Mouse (Mus musculus): ENCODE measurements around the gene Gm6899. TPM values are rescaled to one million over a fixed set of nuclear protein-coding genes. Genes with fewer than 3 reads are reported as not detected.

Gene Gm6899
- not detected in 2 replicates for polyA plus RNA-seq (2014; fragmentation: Nextera tagmentation; extraction: Ambion mirVana)

DNA sequence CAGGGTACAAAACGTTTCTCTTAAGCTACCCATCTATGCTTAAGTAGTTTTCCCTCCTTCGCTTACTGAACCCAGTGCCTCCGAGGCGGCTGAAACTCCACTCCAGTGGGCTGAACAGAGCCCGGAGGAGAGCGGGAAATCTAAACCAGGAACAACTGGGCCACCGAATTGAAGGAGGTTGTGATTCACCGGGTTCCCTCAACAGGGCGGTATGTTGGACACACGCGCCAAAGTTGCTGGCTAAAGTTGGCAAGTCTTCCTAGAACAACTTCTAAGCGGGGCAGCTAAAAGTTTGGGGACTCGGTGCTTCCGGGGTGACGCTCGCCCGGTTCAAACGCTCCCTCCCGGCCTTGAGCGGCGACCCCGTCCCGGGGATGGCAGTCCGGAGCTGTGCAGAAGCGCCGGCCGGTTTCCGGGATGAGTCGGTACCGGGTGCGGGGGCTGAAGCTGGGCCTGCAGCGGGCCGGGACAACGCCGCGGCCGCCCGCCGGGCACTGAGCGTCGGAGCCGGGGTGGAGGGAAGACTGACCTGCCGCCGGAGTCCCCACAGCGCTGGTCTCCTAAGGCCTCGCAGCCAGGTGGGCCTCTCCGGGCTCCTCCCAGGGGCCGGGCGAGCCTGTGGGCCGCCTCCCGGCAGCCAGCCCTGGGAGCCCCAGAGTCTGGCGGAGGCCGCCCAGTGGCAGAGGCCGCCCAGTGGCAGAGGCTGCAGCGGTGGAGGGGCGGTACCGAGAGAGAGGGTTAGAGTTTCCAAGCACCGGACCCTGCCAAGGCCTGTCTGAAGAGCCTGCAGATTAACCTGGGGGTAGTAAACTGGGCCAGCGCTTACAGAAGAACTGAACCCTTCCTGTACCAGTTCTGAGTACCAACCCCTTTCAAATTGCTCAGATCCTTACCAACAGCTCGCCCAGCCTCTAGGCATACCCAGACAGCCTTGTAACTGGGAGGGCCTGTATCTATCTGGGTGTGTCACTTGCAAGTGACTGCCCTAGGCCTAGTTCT is at the start of gene Gm6899, which contains the start of gene Vrk2:
Gm6899 (plus strand) TSS at position 181 of the 999 bp plus-strand sequence.
Vrk2 (minus strand) TSS at position 939 of the 999 bp plus-strand sequence.
- peak; percentile 100 for ATAC-seq (replicated peaks; ENCODE audit: low FRiP score)
- under 1% methylated on average over 58 of the region's 60 CpGs for WGBS

DNA sequence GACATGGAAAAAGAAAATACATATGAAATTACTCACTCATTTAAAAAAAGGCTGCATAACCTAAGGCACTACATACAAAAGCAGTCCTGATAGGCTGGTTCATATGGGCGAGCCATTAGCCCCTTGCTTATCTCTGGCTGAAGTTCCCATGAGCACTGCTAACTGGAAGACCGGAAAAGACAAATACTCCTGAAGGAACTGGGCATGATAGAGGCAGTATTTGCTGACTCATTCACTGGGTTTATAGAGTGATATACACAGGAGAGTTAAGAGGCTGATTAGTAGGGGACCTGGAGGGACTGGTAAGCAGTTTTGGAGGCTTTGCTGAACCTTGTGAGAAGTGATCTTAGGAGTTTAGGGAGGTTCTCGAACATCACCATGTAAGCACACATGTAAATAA is 41.5 kb upstream of the Gm6899 start:
- 74% methylated on average over 3 of the region's 3 CpGs for WGBS
- Histone ChIP-seq H3K27ac (ENCODE audit: low read depth, low read length) (no peak overlapping the region), H3K4me2 (no peak overlapping the region), H3K9me3 (ENCODE audit: control insufficient read depth, low read length) (no peaks in the 10 kb centered on the region), H3K4me1 (replicated peaks; ENCODE audit: control insufficient read depth, insufficient read depth, low read length) (no peaks in the 10 kb centered on the region), H3K9ac (ENCODE audit: low read depth, low read length) (no peak overlapping the region), H3K4me3 (ENCODE audit: low read depth, low read length) (no peak overlapping the region), H3K36me3 (ENCODE audit: control insufficient read depth, insufficient read depth, low read length) (no peaks in the 10 kb centered on the region), H3K27me3 (replicated peaks; ENCODE audit: control insufficient read depth, insufficient read depth, low read length) (no peaks in the 10 kb centered on the region)
- ATAC-seq (replicated peaks; ENCODE audit: low FRiP score) (peak; percentile 67; the same call in 1 of the 2 replicates), DNase-seq (ENCODE audit: low spot score) (no peak)

More for the DNA sequence above, at the start of gene Gm6899, which contains the start of gene Vrk2:
- H3K27me3 ChIP-seq (replicated peaks; ENCODE audit: control insufficient read depth, insufficient read depth, low read length), result no peaks in the 10 kb centered on the region
- H3K9ac ChIP-seq (ENCODE audit: low read depth, low read length), result peak within 1 kb of the TSS; percentile 65
- H3K9me3 ChIP-seq (ENCODE audit: control insufficient read depth, low read length), result no peaks in the 10 kb centered on the region
- peak within 1 kb of the TSS; percentile 72 for H3K4me2 ChIP-seq
- DNase-seq (ENCODE audit: low spot score), result peak; percentile 88
- no peaks in the 10 kb centered on the region for H3K36me3 ChIP-seq (ENCODE audit: control insufficient read depth, insufficient read depth, low read length)
- peaks cover 7% of the 10 kb centered on the region for H3K4me1 ChIP-seq (replicated peaks; ENCODE audit: control insufficient read depth, insufficient read depth, low read length)
- peak within 1 kb of the TSS; percentile 58 for H3K4me3 ChIP-seq (ENCODE audit: low read depth, low read length)
- H3K27ac ChIP-seq (ENCODE audit: low read depth, low read length), result peak within 1 kb of the TSS; percentile 35

DNA sequence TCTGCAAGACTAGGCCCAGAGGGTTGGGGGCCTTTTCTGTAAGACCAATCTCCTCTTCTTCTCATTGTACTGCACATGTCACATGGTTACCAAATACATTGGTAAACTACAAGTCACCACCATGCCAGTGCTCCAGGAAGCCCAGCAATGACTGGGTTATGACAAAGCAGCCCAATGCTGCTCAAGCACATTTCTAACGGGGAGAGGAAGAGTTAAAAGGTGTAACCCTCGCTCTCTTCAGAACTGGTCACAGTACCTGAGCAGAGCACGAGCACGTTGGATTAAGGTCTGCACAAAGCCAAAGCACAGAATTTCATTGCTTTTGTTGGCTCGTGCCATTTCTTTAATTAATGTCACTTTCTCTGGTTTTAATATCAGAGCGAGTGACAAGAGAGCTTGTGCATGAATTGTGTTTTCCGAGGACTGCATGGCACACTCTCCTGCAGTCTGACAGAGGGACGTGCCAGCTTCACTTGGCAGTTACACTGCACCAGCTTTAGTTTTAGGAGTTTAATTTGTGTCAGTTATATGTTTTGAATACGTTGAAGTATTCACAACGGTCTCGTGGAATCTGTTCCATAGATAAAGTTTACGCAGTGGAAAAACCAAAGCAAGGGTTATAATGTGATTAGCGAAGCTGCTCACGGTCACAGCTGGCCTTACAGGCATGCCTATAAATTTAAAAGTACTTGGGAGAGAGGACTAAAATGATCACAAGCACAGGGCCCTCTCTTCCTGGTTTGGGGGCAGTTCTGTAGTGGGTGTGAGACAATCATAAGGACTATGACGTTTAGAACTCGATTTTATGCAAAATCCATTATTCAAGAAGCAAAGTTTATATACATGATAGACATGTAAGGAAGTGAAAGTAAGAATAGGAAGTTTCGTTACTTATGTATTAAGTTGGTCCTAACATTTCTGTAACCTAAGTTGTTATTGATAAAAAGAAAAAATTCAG is 7.4 kb upstream of the Gm6899 start:
- H3K27me3 ChIP-seq (replicated peaks; ENCODE audit: control insufficient read depth, insufficient read depth, low read length), result no peaks in the 10 kb centered on the region
- H3K4me3 ChIP-seq (ENCODE audit: low read depth, low read length), result no peak overlapping the region
- no peaks in the 10 kb centered on the region for H3K4me1 ChIP-seq (replicated peaks; ENCODE audit: control insufficient read depth, insufficient read depth, low read length)
- no peaks in the 10 kb centered on the region for H3K36me3 ChIP-seq (ENCODE audit: control insufficient read depth, insufficient read depth, low read length)
- ATAC-seq (replicated peaks; ENCODE audit: low FRiP score), result no peak
- 89% methylated on average over 17 of the region's 17 CpGs for WGBS
- no peaks in the 10 kb centered on the region for H3K9me3 ChIP-seq (ENCODE audit: control insufficient read depth, low read length)
- H3K9ac ChIP-seq (ENCODE audit: low read depth, low read length), result no peak overlapping the region
- DNase-seq (ENCODE audit: low spot score), result no peak
- no peak overlapping the region for H3K27ac ChIP-seq (ENCODE audit: low read depth, low read length)
- H3K4me2 ChIP-seq, result no peak overlapping the region

DNA sequence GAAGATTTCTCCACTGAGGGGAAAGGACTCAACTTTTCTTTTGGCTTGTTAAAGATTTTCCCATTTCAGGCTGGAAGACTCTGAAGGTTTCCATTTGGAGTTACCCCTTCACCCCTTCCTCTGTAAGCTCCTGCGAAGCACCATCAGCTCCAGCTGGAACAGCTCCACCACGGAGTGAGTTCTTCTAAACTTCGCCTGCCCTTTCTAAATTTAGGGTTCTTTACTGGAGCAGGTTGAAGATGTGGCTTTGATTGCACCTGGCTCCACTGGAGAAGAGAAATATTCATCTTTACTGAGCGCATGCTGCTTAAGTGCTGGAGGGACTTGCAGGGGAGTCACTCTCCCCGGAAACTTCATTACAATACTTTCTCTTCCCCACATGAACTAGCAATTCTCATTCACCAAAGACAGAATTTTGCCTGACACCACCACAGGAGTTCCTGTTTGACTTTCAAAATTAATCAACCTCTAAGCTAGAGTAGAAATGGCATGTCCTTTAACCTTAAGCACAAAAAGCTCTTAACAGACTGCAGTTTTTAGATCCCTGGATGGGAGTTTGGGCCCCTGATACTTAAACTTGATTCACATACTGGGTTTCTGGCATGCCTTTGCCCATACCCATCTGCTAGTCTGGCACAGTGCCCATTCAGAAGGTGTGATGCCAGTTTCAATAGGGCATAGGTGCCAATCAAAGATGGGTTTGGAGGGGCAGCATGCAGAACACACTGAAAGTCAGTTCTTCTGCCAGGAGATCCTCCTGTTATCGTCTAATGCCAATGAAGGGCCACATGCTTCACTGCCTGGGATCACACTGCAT is 6.5 kb upstream of the Gm6899 start:
- DNase-seq (ENCODE audit: low spot score), result no peak
- no peak overlapping the region for H3K9ac ChIP-seq (ENCODE audit: low read depth, low read length)
- no peaks in the 10 kb centered on the region for H3K9me3 ChIP-seq (ENCODE audit: control insufficient read depth, low read length)
- no peaks in the 10 kb centered on the region for H3K4me1 ChIP-seq (replicated peaks; ENCODE audit: control insufficient read depth, insufficient read depth, low read length)
- 75% methylated on average over 6 of the region's 6 CpGs for WGBS
- H3K4me3 ChIP-seq (ENCODE audit: low read depth, low read length), result no peak overlapping the region
- H3K27me3 ChIP-seq (replicated peaks; ENCODE audit: control insufficient read depth, insufficient read depth, low read length), result no peaks in the 10 kb centered on the region
- ATAC-seq (replicated peaks; ENCODE audit: low FRiP score), result no peak
- no peak overlapping the region for H3K27ac ChIP-seq (ENCODE audit: low read depth, low read length)
- no peaks in the 10 kb centered on the region for H3K36me3 ChIP-seq (ENCODE audit: control insufficient read depth, insufficient read depth, low read length)
- no peak overlapping the region for H3K4me2 ChIP-seq

DNA sequence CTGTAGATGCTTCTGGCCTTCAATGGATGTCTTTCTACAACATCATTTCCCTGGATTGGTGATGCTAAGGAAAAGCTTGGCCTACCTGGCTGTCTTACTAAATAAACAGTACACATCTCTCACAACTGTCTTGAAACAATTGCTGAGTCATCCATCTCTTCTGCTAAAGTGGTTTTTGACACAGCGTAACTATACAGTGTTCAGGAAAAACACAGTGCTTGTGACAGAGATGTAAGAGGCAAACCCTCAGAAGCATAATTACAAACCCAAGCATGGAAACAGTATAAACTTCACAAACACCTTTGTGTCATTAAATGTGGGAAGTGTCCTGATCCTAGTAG is 5.9 kb upstream of the Gm6899 start:
- Histone ChIP-seq H3K36me3 (ENCODE audit: control insufficient read depth, insufficient read depth, low read length) (no peaks in the 10 kb centered on the region), H3K9me3 (ENCODE audit: control insufficient read depth, low read length) (no peaks in the 10 kb centered on the region), H3K9ac (ENCODE audit: low read depth, low read length) (no peak overlapping the region), H3K4me3 (ENCODE audit: low read depth, low read length) (no peak overlapping the region), H3K27ac (ENCODE audit: low read depth, low read length) (no peak overlapping the region), H3K4me1 (replicated peaks; ENCODE audit: control insufficient read depth, insufficient read depth, low read length) (no peaks in the 10 kb centered on the region), H3K4me2 (no peak overlapping the region), H3K27me3 (replicated peaks; ENCODE audit: control insufficient read depth, insufficient read depth, low read length) (no peaks in the 10 kb centered on the region)
- no peak for DNase-seq (ENCODE audit: low spot score)
- no peak for ATAC-seq (replicated peaks; ENCODE audit: low FRiP score)
- 78% methylated on average over 1 of the region's 1 CpGs for WGBS

DNA sequence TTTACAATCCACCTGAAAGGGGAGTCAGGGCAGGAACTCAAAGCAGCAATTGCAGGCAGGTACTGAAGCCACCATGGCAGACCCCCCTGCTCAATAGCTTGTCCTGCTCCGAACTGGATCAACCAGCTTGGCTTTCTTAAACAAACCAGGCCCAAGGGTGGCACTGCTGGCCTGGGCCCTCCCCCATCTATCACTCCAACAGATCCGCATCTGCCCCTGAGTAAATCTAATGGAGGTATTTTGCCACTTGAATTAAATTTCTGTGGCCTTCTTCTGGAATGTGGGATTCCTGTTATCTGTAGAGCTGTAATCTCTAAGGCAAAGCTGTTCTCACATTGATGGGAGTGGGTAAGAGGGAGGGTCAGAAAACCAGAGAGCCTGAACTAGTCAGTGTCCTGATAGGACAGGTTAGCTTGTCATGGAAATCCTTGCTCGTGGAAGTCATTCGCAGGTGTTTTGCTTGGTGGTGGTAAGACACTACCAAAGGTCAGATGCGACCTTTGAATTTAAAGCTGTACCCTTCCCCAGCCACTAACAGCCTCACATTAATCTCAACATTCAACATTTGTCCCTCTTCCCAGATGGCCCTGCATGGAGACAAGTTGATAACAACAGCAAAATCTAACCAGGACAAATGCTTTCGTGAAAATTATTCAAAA is 517 bp upstream of the Gm6899 start:
- 26% methylated on average over 6 of the region's 6 CpGs for WGBS
- peaks cover 7% of the 10 kb centered on the region for H3K4me1 ChIP-seq (replicated peaks; ENCODE audit: control insufficient read depth, insufficient read depth, low read length)
- ATAC-seq (replicated peaks; ENCODE audit: low FRiP score) (no peak), DNase-seq (ENCODE audit: low spot score) (no peak)
- no peaks in the 10 kb centered on the region for H3K27me3 ChIP-seq (replicated peaks; ENCODE audit: control insufficient read depth, insufficient read depth, low read length)
- peak overlapping the region; percentile 58 for H3K4me3 ChIP-seq (ENCODE audit: low read depth, low read length)
- peak overlapping the region; percentile 65 for H3K9ac ChIP-seq (ENCODE audit: low read depth, low read length)
- H3K9me3 ChIP-seq (ENCODE audit: control insufficient read depth, low read length), result no peaks in the 10 kb centered on the region
- H3K36me3 ChIP-seq (ENCODE audit: control insufficient read depth, insufficient read depth, low read length), result no peaks in the 10 kb centered on the region
- peak overlapping the region; percentile 35; the same call in 1 of the 2 replicates for H3K27ac ChIP-seq (ENCODE audit: low read depth, low read length)
- peak overlapping the region; percentile 72 for H3K4me2 ChIP-seq

DNA sequence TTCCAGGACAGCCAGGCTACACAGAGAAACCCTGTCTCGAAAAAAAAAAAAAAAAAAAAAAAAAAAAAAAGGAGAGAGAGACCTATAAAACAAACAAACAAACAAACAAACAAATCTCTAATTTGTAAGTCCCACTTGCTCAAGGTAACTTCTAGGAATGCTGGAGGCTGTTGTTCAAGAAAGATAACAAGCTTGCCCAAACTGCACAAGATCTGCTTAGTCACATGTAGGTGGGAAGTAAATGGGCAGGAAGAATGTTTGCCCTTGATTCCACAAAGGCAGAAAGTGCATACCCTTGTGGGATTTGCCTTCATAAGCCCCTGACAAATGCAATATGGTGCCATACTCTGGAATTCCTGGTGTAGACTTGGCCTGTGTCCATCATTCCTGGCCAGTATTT is 1.4 kb downstream of the Gm6899 start:
- H3K36me3 ChIP-seq (ENCODE audit: control insufficient read depth, insufficient read depth, low read length), result no peaks in the 10 kb centered on the region
- H3K27me3 ChIP-seq (replicated peaks; ENCODE audit: control insufficient read depth, insufficient read depth, low read length), result no peaks in the 10 kb centered on the region
- no peak overlapping the region for H3K27ac ChIP-seq (ENCODE audit: low read depth, low read length)
- no peak overlapping the region for H3K9ac ChIP-seq (ENCODE audit: low read depth, low read length)
- no peak overlapping the region for H3K4me3 ChIP-seq (ENCODE audit: low read depth, low read length)
- ATAC-seq (replicated peaks; ENCODE audit: low FRiP score) (no peak), DNase-seq (ENCODE audit: low spot score) (no peak)
- whole genome bisulfite sequencing, result 70% methylated on average over 1 of the region's 1 CpGs
- H3K9me3 ChIP-seq (ENCODE audit: control insufficient read depth, low read length), result no peaks in the 10 kb centered on the region
- H3K4me2 ChIP-seq, result no peak overlapping the region
- H3K4me1 ChIP-seq (replicated peaks; ENCODE audit: control insufficient read depth, insufficient read depth, low read length), result peaks cover 7% of the 10 kb centered on the region

Data from liver, embryonic 11.5 days (tissue).